Mouse (Mus musculus): ENCODE measurements around the gene Cyp3a16.
"Not testable (repeated sequence)": the region's sequence is repeated elsewhere in the genome, so short reads cannot be mapped to it uniquely, and the experiment has no call there.

Gene Cyp3a16

GRCm38 (mm10) chr5:145469623-145470022, at the start of gene Cyp3a16:
Gene Cyp3a16 (minus strand): TSS chr5:145469723.
- DNase-seq: not testable (repeated sequence)

GRCm38 (mm10) chr5:145490300-145490699, 20.8 kb upstream of the Cyp3a16 start:
- DNase-seq: no peak

GRCm38 (mm10) chr5:145464304-145465088, 5.0 kb downstream of the Cyp3a16 start:
- no peak for DNase-seq

GRCm38 (mm10) chr5:145462321-145462720, 7.2 kb downstream of the Cyp3a16 start:
- no peak for DNase-seq

- DNase-seq: no peak
Observed at GRCm38 (mm10) chr5:145454389-145454788, 15.1 kb downstream of the Cyp3a16 start.

GRCm38 (mm10) chr5:145433688-145434087, 35.8 kb downstream of the Cyp3a16 start:
- no peak for DNase-seq

GRCm38 (mm10) chr5:145431004-145431403, 38.5 kb downstream of the Cyp3a16 start:
- no peak for DNase-seq

GRCm38 (mm10) chr5:145422287-145422686, 47.2 kb downstream of the Cyp3a16 start:
- DNase-seq: no peak

- not testable (repeated sequence) for DNase-seq
Observed at GRCm38 (mm10) chr5:145415416-145415815, 54.1 kb downstream of the Cyp3a16 start.
